Mouse (Mus musculus) bone marrow macrophage, adult 2 months (primary cell): Measurements from ENCODE around the gene Gm49333.

Source experiments
- CTCF ChIP-seq: IDR thresholded peaks from 2 replicates; pipeline ENCODE4 v1.5.1; 2012; ENCODE audit warnings: low read depth, mild to moderate bottlenecking, low read length, moderate library complexity
- POLR2A ChIP-seq: IDR thresholded peaks from 2 replicates; pipeline ENCODE4 v1.6.1; 2012; ENCODE audit warnings: mild to moderate bottlenecking, low read depth, low read length, borderline replicate concordance

- TF ChIP-seq CTCF (no peak), POLR2A (no peak)
Observed at GRCm38 (mm10) chr16:20676702-20677101, 65.3 kb downstream of the Gm49333 start.
